8 mouse cellular contexts compared by ENCODE assay signal in genomic region chr3:103789891-103790345, GRCm38 (mm10). TPM values are rescaled to one million over a fixed set of nuclear protein-coding genes. Genes with fewer than 3 reads are reported as not detected.
DNase-seq lines count a peak whose midpoint lies in the region; ATAC-seq lines count a peak whose summit lies in the region.

No protein-coding gene starts in this region.

- no peaks in the 10 kb centered on the region for H3K9me3 ChIP-seq in hindbrain, embryonic 13.5 days
- no peaks in the 10 kb centered on the region for H3K9me3 ChIP-seq in midbrain, embryonic 16.5 days (replicated peaks; ENCODE audit: control insufficient read depth, low read length, poor library complexity, severe bottlenecking)

- H3K36me3 ChIP-seq in hindbrain, embryonic 13.5 days, result no peaks in the 10 kb centered on the region
- no peaks in the 10 kb centered on the region for H3K36me3 ChIP-seq in midbrain, embryonic 16.5 days (ENCODE audit: control insufficient read depth, insufficient read depth, low read length)

- H3K4me1 ChIP-seq in hindbrain, embryonic 13.5 days (replicated peaks), result peaks cover 30% of the 10 kb centered on the region
- H3K4me1 ChIP-seq in midbrain, embryonic 16.5 days (ENCODE audit: control insufficient read depth, insufficient read depth, low read length), result peaks cover 22% of the 10 kb centered on the region

- H3K4me3 ChIP-seq in hindbrain, embryonic 13.5 days, result peak overlapping the region; percentile 90
- peak overlapping the region; percentile 95 for H3K4me3 ChIP-seq in midbrain, embryonic 16.5 days (ENCODE audit: low read depth, low read length)

- peaks cover 4% of the 10 kb centered on the region; the same call in 1 of the 2 replicates for H3K27me3 ChIP-seq in hindbrain, embryonic 13.5 days
- H3K27me3 ChIP-seq in midbrain, embryonic 16.5 days (ENCODE audit: control insufficient read depth, insufficient read depth, low read depth, low read length), result no peaks in the 10 kb centered on the region

- 3% methylated on average over 14 of the region's 14 CpGs for WGBS in hindbrain, embryonic 13.5 days
- 1% methylated on average over 14 of the region's 14 CpGs for WGBS in midbrain, embryonic 16.5 days

- DNase-seq in ovary, postnatal 14 days (ENCODE audit: low spot score), result peak; percentile 18
- no peak for DNase-seq in ovary, postnatal 10 days (ENCODE audit: low spot score)
- DNase-seq in liver, result peak; percentile 62
- no peak for DNase-seq in left cerebral cortex, adult 9 months (ENCODE audit: low spot score in 2 of 2)

- peak overlapping the region; percentile 96 for H3K9ac ChIP-seq in hindbrain, embryonic 13.5 days
- peak overlapping the region; percentile 87 for H3K9ac ChIP-seq in midbrain, embryonic 16.5 days (ENCODE audit: low read depth, low read length)

- peak overlapping the region; percentile 95 for H3K27ac ChIP-seq in hindbrain, embryonic 13.5 days
- peak overlapping the region; percentile 93 for H3K27ac ChIP-seq in midbrain, embryonic 16.5 days (ENCODE audit: low read length)

- ATAC-seq in activated CD4-positive, CD25-positive, alpha-beta regulatory T cell, adult 4 months, result peak; percentile 61
- ATAC-seq in erythroid progenitor cell, adult 5-6 weeks (replicated peaks; ENCODE audit: low FRiP score, poor library complexity, severe bottlenecking), result peak; percentile 43
- no peak for ATAC-seq in hindbrain, embryonic 13.5 days (ENCODE audit: low FRiP score)
- no peak for ATAC-seq in midbrain, embryonic 16.5 days

- peak overlapping the region; percentile 79 for H3K4me2 ChIP-seq in hindbrain, embryonic 13.5 days
- peak overlapping the region; percentile 84 for H3K4me2 ChIP-seq in midbrain, embryonic 16.5 days (ENCODE audit: low read length)

RNA-seq across cellular contexts. Expression of gene Hipk1, which starts 1.4 kb away (rescaled TPM):
- polyA plus RNA-seq in activated CD4-positive, CD25-positive, alpha-beta regulatory T cell, adult 4 months (2017; shearing (Covaris generic)), result 10 to 100 TPM; 27.5 to 58.6 TPM
- total RNA-seq in erythroid progenitor cell, adult 5-6 weeks (2015; ENCODE audit: low replicate concordance), result 303 and 379 TPM in 2 replicates
- total RNA-seq in erythroid progenitor cell, adult 5-6 weeks (2017; ENCODE audit: low replicate concordance), result 286 and 299 TPM in 2 replicates
- polyA plus RNA-seq in hindbrain, embryonic 13.5 days (2015; fragmentation: Nextera tagmentation; extraction: Ambion mirVana), result 11.8 and 13.3 TPM in 2 replicates
- 11.1 and 11.5 TPM in 2 replicates for polyA plus RNA-seq in midbrain, embryonic 16.5 days (2015; fragmentation: Nextera tagmentation; extraction: Ambion mirVana)

RNA-seq across cellular contexts. Expression of gene Dclre1b, which starts 19.3 kb away (rescaled TPM):
- 10 to 100 TPM; 18.4 to 30.4 TPM for polyA plus RNA-seq in activated CD4-positive, CD25-positive, alpha-beta regulatory T cell, adult 4 months (2017; shearing (Covaris generic))
- total RNA-seq in erythroid progenitor cell, adult 5-6 weeks (2015; ENCODE audit: low replicate concordance), result 14.3 and 22.0 TPM in 2 replicates
- total RNA-seq in erythroid progenitor cell, adult 5-6 weeks (2017; ENCODE audit: low replicate concordance), result 13.4 and 23.0 TPM in 2 replicates
- 22.2 and 23.4 TPM in 2 replicates for polyA plus RNA-seq in hindbrain, embryonic 13.5 days (2015; fragmentation: Nextera tagmentation; extraction: Ambion mirVana)
- 20.3 and 22.0 TPM in 2 replicates for polyA plus RNA-seq in midbrain, embryonic 16.5 days (2015; fragmentation: Nextera tagmentation; extraction: Ambion mirVana)

RNA-seq across cellular contexts. Expression of gene Ap4b1, which starts 19.4 kb away (rescaled TPM):
- polyA plus RNA-seq in activated CD4-positive, CD25-positive, alpha-beta regulatory T cell, adult 4 months (2017; shearing (Covaris generic)), result 10 to 100 TPM; 10.8 to 18.3 TPM
- total RNA-seq in erythroid progenitor cell, adult 5-6 weeks (2015; ENCODE audit: low replicate concordance), result 31.4 and 43.6 TPM in 2 replicates
- total RNA-seq in erythroid progenitor cell, adult 5-6 weeks (2017; ENCODE audit: low replicate concordance), result 36.1 and 43.8 TPM in 2 replicates
- polyA plus RNA-seq in hindbrain, embryonic 13.5 days (2015; fragmentation: Nextera tagmentation; extraction: Ambion mirVana), result 22.9 and 25.1 TPM in 2 replicates
- polyA plus RNA-seq in midbrain, embryonic 16.5 days (2015; fragmentation: Nextera tagmentation; extraction: Ambion mirVana), result 20.5 and 22.8 TPM in 2 replicates

RNA-seq across cellular contexts. Expression of gene Gm43064, which starts 19.5 kb away (rescaled TPM):
- polyA plus RNA-seq in activated CD4-positive, CD25-positive, alpha-beta regulatory T cell, adult 4 months (2017; shearing (Covaris generic)), result under 1 TPM in 1 of 2 experiments, not detected in 1; 0.36 TPM
- total RNA-seq in erythroid progenitor cell, adult 5-6 weeks (2015; ENCODE audit: low replicate concordance), result 3.2 and 21.4 TPM in 2 replicates
- 7.6 TPM in 1 of 2 replicates, not detected in the other for total RNA-seq in erythroid progenitor cell, adult 5-6 weeks (2017; ENCODE audit: low replicate concordance)
- 0.53 TPM in 1 of 2 replicates, not detected in the other for polyA plus RNA-seq in hindbrain, embryonic 13.5 days (2015; fragmentation: Nextera tagmentation; extraction: Ambion mirVana)
- polyA plus RNA-seq in midbrain, embryonic 16.5 days (2015; fragmentation: Nextera tagmentation; extraction: Ambion mirVana), result 0.15 and 0.65 TPM in 2 replicates

RNA-seq across cellular contexts. Expression of gene Bcl2l15, which starts 42.5 kb away (rescaled TPM):
- polyA plus RNA-seq in activated CD4-positive, CD25-positive, alpha-beta regulatory T cell, adult 4 months (2017; shearing (Covaris generic)), result 1 to 10 TPM; 3.1 to 7.9 TPM
- total RNA-seq in erythroid progenitor cell, adult 5-6 weeks (2015; ENCODE audit: low replicate concordance), result 5.4 and 12.3 TPM in 2 replicates
- 1.7 and 5.3 TPM in 2 replicates for total RNA-seq in erythroid progenitor cell, adult 5-6 weeks (2017; ENCODE audit: low replicate concordance)
- 0.17 and 0.41 TPM in 2 replicates for polyA plus RNA-seq in hindbrain, embryonic 13.5 days (2015; fragmentation: Nextera tagmentation; extraction: Ambion mirVana)
- polyA plus RNA-seq in midbrain, embryonic 16.5 days (2015; fragmentation: Nextera tagmentation; extraction: Ambion mirVana), result 0.31 and 0.36 TPM in 2 replicates

Comparison
In these comparisons a context has a peak if more than half of its experiments do, and no peak if none do; other contexts are left out.
1. DNase-seq: peak in ovary, postnatal 14 days (single experiment) and liver (single experiment); none in ovary, postnatal 10 days (single experiment) and left cerebral cortex, adult 9 months (0 of 2).
2. ATAC-seq: peak in activated CD4-positive, CD25-positive, alpha-beta regulatory T cell, adult 4 months (single experiment) and erythroid progenitor cell, adult 5-6 weeks (single experiment); none in hindbrain, embryonic 13.5 days (single experiment) and midbrain, embryonic 16.5 days (single experiment).